Mouse (Mus musculus): ENCODE data around the gene Tmie. TPM values are rescaled to one million over a fixed set of nuclear protein-coding genes. Genes with fewer than 3 reads are reported as not detected.
A peak's percentile ranks its signal among the peaks of the same experiment; 100 is the strongest.
"Not testable (repeated sequence)": the region's sequence is repeated elsewhere in the genome, so short reads cannot be mapped to it uniquely, and the experiment has no call there.

Tmie gene
- polyA plus RNA-seq, 1 experiment, result 1.1 TPM

- no peak for TF ChIP-seq CTCF (IDR thresholded peaks at IDR 0.05; ENCODE audit: borderline replicate concordance, extremely low read depth, insufficient read depth, insufficient read length)
- no peak for DNase-seq (ENCODE audit: low read depth)
These were observed 45.5 kb downstream of the Tmie start, which contains the start of gene Prss45 for GRCm38 (mm10) chr9:110834411-110834810. Prss45 (plus strand) TSS chr9:110834588.

GRCm38 (mm10) chr9:110833021-110833420, 46.9 kb downstream of the Tmie start:
- no peak for TF ChIP-seq POLR2A (IDR thresholded peaks at IDR 0.05; ENCODE audit: borderline replicate concordance, extremely low read depth, insufficient read depth, insufficient read length, poor library complexity, severe bottlenecking)
- no peak for TF ChIP-seq CTCF (IDR thresholded peaks at IDR 0.05; ENCODE audit: borderline replicate concordance, extremely low read depth, insufficient read depth, insufficient read length)
- peak; percentile 29 for DNase-seq (ENCODE audit: low read depth)

DNA sequence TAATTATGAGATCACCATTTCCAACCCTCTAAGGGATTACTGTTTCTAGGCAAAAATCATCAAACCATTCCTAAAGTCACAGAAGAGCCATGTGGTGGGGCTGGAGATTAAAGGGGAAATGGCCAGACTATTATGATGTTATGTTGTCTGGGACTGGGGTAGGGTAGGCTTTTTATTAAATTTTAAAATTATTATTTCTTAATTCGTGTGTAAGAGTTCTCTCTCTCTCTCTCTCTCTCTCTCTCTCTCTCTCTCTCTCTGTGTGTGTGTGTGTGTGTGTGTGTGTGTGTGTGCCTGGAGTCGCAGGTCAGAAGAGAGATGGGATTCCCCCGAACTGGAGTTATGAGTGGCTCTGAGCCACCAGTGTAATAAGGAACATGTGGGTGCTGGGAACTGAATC, 53.5 kb downstream of the Tmie start, which contains the start of gene Prss43:
Prss43 (plus strand) TSS at position 301 of the 400 bp plus-strand sequence.
- TF ChIP-seq CTCF (IDR thresholded peaks at IDR 0.05; ENCODE audit: borderline replicate concordance, extremely low read depth, insufficient read depth, insufficient read length) (no peak), POLR2A (IDR thresholded peaks at IDR 0.05; ENCODE audit: borderline replicate concordance, extremely low read depth, insufficient read depth, insufficient read length, poor library complexity, severe bottlenecking) (no peak)
- no peak for DNase-seq (ENCODE audit: low read depth)

DNA sequence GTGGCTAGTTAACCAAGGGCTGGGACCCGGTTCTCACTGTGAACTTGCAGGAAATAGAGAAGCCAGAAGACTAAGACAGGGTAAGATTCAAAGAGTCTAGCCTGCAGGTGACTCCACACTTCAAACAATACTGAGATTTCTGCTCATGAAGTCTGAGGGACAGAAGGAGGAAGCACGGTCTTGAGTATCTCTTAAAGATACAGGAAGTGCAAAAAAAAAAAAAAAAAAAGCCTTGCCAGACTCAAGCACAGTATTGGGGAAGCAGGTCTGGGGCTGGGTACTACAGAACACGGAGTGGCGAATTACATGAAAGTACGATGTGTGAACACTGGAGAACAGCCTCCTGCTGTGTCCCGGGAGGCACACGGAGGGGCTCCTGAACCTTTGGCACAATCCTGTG, 54.1 kb downstream of the Tmie start:
- no peak for TF ChIP-seq POLR2A (IDR thresholded peaks at IDR 0.05; ENCODE audit: borderline replicate concordance, extremely low read depth, insufficient read depth, insufficient read length, poor library complexity, severe bottlenecking)
- no peak for TF ChIP-seq CTCF (IDR thresholded peaks at IDR 0.05; ENCODE audit: borderline replicate concordance, extremely low read depth, insufficient read depth, insufficient read length)

GRCm38 (mm10) chr9:110825426-110825825, 54.5 kb downstream of the Tmie start:
- TF ChIP-seq POLR2A (IDR thresholded peaks at IDR 0.05; ENCODE audit: borderline replicate concordance, extremely low read depth, insufficient read depth, insufficient read length, poor library complexity, severe bottlenecking), result no peak
- no peak for TF ChIP-seq CTCF (IDR thresholded peaks at IDR 0.05; ENCODE audit: borderline replicate concordance, extremely low read depth, insufficient read depth, insufficient read length)
- DNase-seq (ENCODE audit: low read depth), result no peak

More for the DNA sequence above, 54.1 kb downstream of the Tmie start:
- DNase-seq (ENCODE audit: low read depth), result no peak

DNA sequence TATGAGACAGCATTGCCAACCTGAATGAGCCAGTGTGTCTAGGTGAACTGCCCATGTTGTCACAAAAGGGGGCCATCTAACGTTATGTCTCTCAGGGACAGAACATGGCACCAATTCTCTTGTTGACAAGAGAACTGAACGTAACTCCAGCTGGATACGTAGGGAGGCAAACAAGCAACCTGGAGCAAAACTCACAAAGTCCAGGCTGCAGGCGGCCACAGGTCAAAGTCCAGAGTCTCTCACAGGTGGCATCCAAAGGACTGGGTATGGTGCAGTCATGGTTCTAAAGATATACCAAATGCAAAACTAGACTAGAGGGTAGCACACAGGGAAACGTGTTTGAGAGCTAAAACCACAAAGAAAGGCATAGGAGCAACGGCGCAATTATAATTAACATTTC, 58.5 kb downstream of the Tmie start:
- DNase-seq (ENCODE audit: low read depth), result no peak
- TF ChIP-seq POLR2A (IDR thresholded peaks at IDR 0.05; ENCODE audit: borderline replicate concordance, extremely low read depth, insufficient read depth, insufficient read length, poor library complexity, severe bottlenecking) (no peak), CTCF (IDR thresholded peaks at IDR 0.05; ENCODE audit: borderline replicate concordance, extremely low read depth, insufficient read depth, insufficient read length) (no peak)

DNA sequence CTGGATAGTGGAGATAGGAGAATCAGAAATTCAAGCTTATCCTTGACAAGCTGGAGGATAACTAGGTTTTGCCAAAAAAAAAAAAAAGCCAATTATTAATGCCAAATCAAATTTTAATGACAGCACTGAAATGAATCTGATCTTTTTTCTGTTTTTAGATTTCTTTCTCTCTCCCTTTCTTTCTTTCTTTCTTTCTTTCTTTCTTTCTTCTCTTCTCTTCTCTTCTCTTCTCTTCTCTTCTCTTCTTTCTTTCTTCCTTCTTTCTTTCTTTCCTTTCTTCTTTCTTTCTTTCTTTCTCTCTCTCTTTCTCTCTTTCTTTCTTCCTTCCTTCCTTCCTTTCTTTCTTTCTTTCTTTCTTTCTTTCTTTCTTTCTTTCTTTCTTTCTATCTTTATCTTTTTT, 59.4 kb downstream of the Tmie start:
- not testable (repeated sequence) for DNase-seq (ENCODE audit: low read depth)

Other genes with a start within 250 kb of the Tmie start
- 11.8 and 15.5 TPM in 2 replicates for gene Nbeal2, start 226.0 kb downstream of the Tmie start, polyA plus RNA-seq (2012; rRNA removed)
- gene Ccdc12, start 223.6 kb downstream of the Tmie start, polyA plus RNA-seq (2012; rRNA removed), result 76.0 and 103 TPM in 2 replicates
- gene Myl3, start 138.3 kb downstream of the Tmie start, polyA plus RNA-seq (2012; rRNA removed), result 0.30 and 0.37 TPM in 2 replicates
- gene Pth1r, start 133.0 kb downstream of the Tmie start, polyA plus RNA-seq (2012; rRNA removed), result 18.0 and 24.2 TPM in 2 replicates
- not detected in 2 replicates for gene Prss42, start 81.9 kb downstream of the Tmie start, polyA plus RNA-seq (2012; rRNA removed)
- gene Prss44, start 66.1 kb downstream of the Tmie start, polyA plus RNA-seq (2012; rRNA removed), result not detected in 2 replicates
- gene Prss43, start 53.4 kb downstream of the Tmie start, polyA plus RNA-seq (2012; rRNA removed), result not detected in 2 replicates
- gene Prss45, start 45.5 kb downstream of the Tmie start, polyA plus RNA-seq (2012; rRNA removed), result 0.09 TPM in 1 of 2 replicates, not detected in the other
- not detected in 2 replicates for gene Prss46, start 35.6 kb downstream of the Tmie start, polyA plus RNA-seq (2012; rRNA removed)
- gene Prss50, start 22.1 kb downstream of the Tmie start, polyA plus RNA-seq (2012; rRNA removed), result 0.06 and 0.08 TPM in 2 replicates
- gene Als2cl, start 243 bp downstream of the Tmie start, polyA plus RNA-seq (2012; rRNA removed), result 2.6 and 3.9 TPM in 2 replicates
- not detected in 2 replicates for gene Fam240a, start 36.7 kb upstream of the Tmie start, polyA plus RNA-seq (2012; rRNA removed)
- 0.25 TPM in 1 of 2 replicates, not detected in the other for gene Tdgf1, start 66.0 kb upstream of the Tmie start, polyA plus RNA-seq (2012; rRNA removed)
- 0.09 and 0.26 TPM in 2 replicates for gene Lrrc2, start 71.4 kb upstream of the Tmie start, polyA plus RNA-seq (2012; rRNA removed)
- gene Rtp3, start 110.5 kb upstream of the Tmie start, polyA plus RNA-seq (2012; rRNA removed), result 0.11 and 0.12 TPM in 2 replicates
- gene Ltf, start 139.2 kb upstream of the Tmie start, polyA plus RNA-seq (2012; rRNA removed), result 0.53 and 0.68 TPM in 2 replicates
- 1.1 TPM in 2 replicates for gene Ccrl2, start 177.4 kb upstream of the Tmie start, polyA plus RNA-seq (2012; rRNA removed)
- 32.9 and 41.3 TPM in 2 replicates for gene Lrrfip2, start 237.5 kb upstream of the Tmie start, polyA plus RNA-seq (2012; rRNA removed)